Mouse (Mus musculus): ENCODE results near the gene Pex5. TPM values are rescaled to one million over a fixed set of nuclear protein-coding genes. Genes with fewer than 3 reads are reported as not detected.
A peak's percentile ranks its signal among the peaks of the same experiment; 100 is the strongest.
"Not testable (repeated sequence)": the region's sequence is repeated elsewhere in the genome, so short reads cannot be mapped to it uniquely, and the experiment has no call there.

The Pex5 gene
- polyA plus RNA-seq, 1 experiment from 2014 or later, result 28.5 TPM

GRCm38 (mm10) chr6:124407180-124407579 lies 7.7 kb downstream of the Pex5 start:
- no peaks in the 10 kb centered on the region for H3K27me3 ChIP-seq (replicated peaks; ENCODE audit: insufficient read depth, low read length)
- peaks cover 29% of the 10 kb centered on the region for H3K36me3 ChIP-seq (ENCODE audit: insufficient read depth, low read length)
- ATAC-seq (no peak), DNase-seq (ENCODE audit: low spot score) (no peak)
- H3K27ac ChIP-seq (ENCODE audit: low read length), result no peak overlapping the region
- no peak overlapping the region for H3K9ac ChIP-seq (replicated peaks; ENCODE audit: low read depth)
- H3K9me3 ChIP-seq (ENCODE audit: low read length), result no peaks in the 10 kb centered on the region
- H3K4me3 ChIP-seq (ENCODE audit: low read depth, low read length), result no peak overlapping the region
- TF ChIP-seq CTCF (IDR thresholded peaks at IDR 0.05), result no peak
- no peak for TF ChIP-seq EP300 (IDR thresholded peaks at IDR 0.05)
- H3K4me2 ChIP-seq (replicated peaks; ENCODE audit: low read depth, low read length), result no peak overlapping the region
- H3K4me1 ChIP-seq (ENCODE audit: insufficient read depth, low read depth, low read length), result no peaks in the 10 kb centered on the region

GRCm38 (mm10) chr6:124406326-124406725 lies 8.5 kb downstream of the Pex5 start:
- no peak overlapping the region for H3K9ac ChIP-seq (replicated peaks; ENCODE audit: low read depth)
- no peak overlapping the region for H3K4me2 ChIP-seq (replicated peaks; ENCODE audit: low read depth, low read length)
- TF ChIP-seq CTCF (IDR thresholded peaks at IDR 0.05), result no peak
- TF ChIP-seq EP300 (IDR thresholded peaks at IDR 0.05), result no peak
- ATAC-seq, result no peak
- no peaks in the 10 kb centered on the region for H3K27me3 ChIP-seq (replicated peaks; ENCODE audit: insufficient read depth, low read length)
- 91% methylated on average over 10 of the region's 10 CpGs for WGBS
- H3K4me1 ChIP-seq (ENCODE audit: insufficient read depth, low read depth, low read length), result no peaks in the 10 kb centered on the region
- no peak overlapping the region for H3K27ac ChIP-seq (ENCODE audit: low read length)
- peaks cover 32% of the 10 kb centered on the region for H3K36me3 ChIP-seq (ENCODE audit: insufficient read depth, low read length)
- no peak overlapping the region for H3K4me3 ChIP-seq (ENCODE audit: low read depth, low read length)
- no peak for DNase-seq (ENCODE audit: low spot score)
- no peaks in the 10 kb centered on the region for H3K9me3 ChIP-seq (ENCODE audit: low read length)

GRCm38 (mm10) chr6:124399738-124400137 lies 15.1 kb downstream of the Pex5 start:
- WGBS, result 78% methylated on average over 6 of the region's 6 CpGs
- Histone ChIP-seq H3K36me3 (ENCODE audit: insufficient read depth, low read length) (peaks cover 61% of the 10 kb centered on the region), H3K9me3 (ENCODE audit: low read length) (no peaks in the 10 kb centered on the region), H3K4me3 (ENCODE audit: low read depth, low read length) (no peak overlapping the region), H3K27me3 (replicated peaks; ENCODE audit: insufficient read depth, low read length) (no peaks in the 10 kb centered on the region), H3K4me1 (ENCODE audit: insufficient read depth, low read depth, low read length) (no peaks in the 10 kb centered on the region), H3K27ac (ENCODE audit: low read length) (no peak overlapping the region), H3K9ac (replicated peaks; ENCODE audit: low read depth) (no peak overlapping the region), H3K4me2 (replicated peaks; ENCODE audit: low read depth, low read length) (no peak overlapping the region)
- DNase-seq (ENCODE audit: low spot score) (no peak), ATAC-seq (no peak)
- no peak for TF ChIP-seq CTCF (IDR thresholded peaks at IDR 0.05)
- no peak for TF ChIP-seq EP300 (IDR thresholded peaks at IDR 0.05)

GRCm38 (mm10) chr6:124394991-124395390 lies 19.9 kb downstream of the Pex5 start:
- H3K4me3 ChIP-seq (ENCODE audit: low read depth, low read length); H3K4me2 ChIP-seq (replicated peaks; ENCODE audit: low read depth, low read length); H3K4me1 ChIP-seq (ENCODE audit: insufficient read depth, low read depth, low read length); DNase-seq (ENCODE audit: low spot score); H3K27ac ChIP-seq (ENCODE audit: low read length); H3K9me3 ChIP-seq (ENCODE audit: low read length); H3K9ac ChIP-seq (replicated peaks; ENCODE audit: low read depth); H3K27me3 ChIP-seq (replicated peaks; ENCODE audit: insufficient read depth, low read length); ATAC-seq: not testable (repeated sequence)
- WGBS, result 96% methylated on average over 3 of the region's 3 CpGs
- peaks cover 31% of the 10 kb centered on the region for H3K36me3 ChIP-seq (ENCODE audit: insufficient read depth, low read length)

- TF ChIP-seq CTCF (IDR thresholded peaks at IDR 0.05) (peak; percentile 34), EP300 (IDR thresholded peaks at IDR 0.05) (no peak)
- 19% methylated on average over 5 of the region's 5 CpGs for WGBS
- Histone ChIP-seq H3K9me3 (ENCODE audit: low read length) (no peaks in the 10 kb centered on the region; the same call in 1 of the 2 replicates), H3K4me3 (ENCODE audit: low read depth, low read length) (no peak overlapping the region), H3K36me3 (ENCODE audit: insufficient read depth, low read length) (no peaks in the 10 kb centered on the region), H3K27ac (ENCODE audit: low read length) (no peak overlapping the region), H3K9ac (replicated peaks; ENCODE audit: low read depth) (no peak overlapping the region), H3K4me1 (ENCODE audit: insufficient read depth, low read depth, low read length) (no peaks in the 10 kb centered on the region), H3K4me2 (replicated peaks; ENCODE audit: low read depth, low read length) (no peak overlapping the region), H3K27me3 (replicated peaks; ENCODE audit: insufficient read depth, low read length) (no peaks in the 10 kb centered on the region)
- ATAC-seq (no peak), DNase-seq (ENCODE audit: low spot score) (peak; percentile 19)
These were observed 34.7 kb downstream of the Pex5 start for GRCm38 (mm10) chr6:124380142-124380541.

GRCm38 (mm10) chr6:124379331-124379730 lies 35.5 kb downstream of the Pex5 start:
- DNase-seq (ENCODE audit: low spot score) (peak; percentile 67), ATAC-seq (no peak)
- TF ChIP-seq CTCF (IDR thresholded peaks at IDR 0.05) (peak; percentile 72), EP300 (IDR thresholded peaks at IDR 0.05) (no peak)
- no peaks in the 10 kb centered on the region for H3K4me1 ChIP-seq (ENCODE audit: insufficient read depth, low read depth, low read length)
- no peak overlapping the region for H3K27ac ChIP-seq (ENCODE audit: low read length)
- no peak overlapping the region for H3K4me3 ChIP-seq (ENCODE audit: low read depth, low read length)
- no peak overlapping the region for H3K9ac ChIP-seq (replicated peaks; ENCODE audit: low read depth)
- 28% methylated on average over 10 of the region's 10 CpGs for WGBS
- no peak overlapping the region for H3K4me2 ChIP-seq (replicated peaks; ENCODE audit: low read depth, low read length)
- H3K27me3 ChIP-seq (replicated peaks; ENCODE audit: insufficient read depth, low read length), result no peaks in the 10 kb centered on the region
- H3K9me3 ChIP-seq (ENCODE audit: low read length), result no peaks in the 10 kb centered on the region
- no peaks in the 10 kb centered on the region for H3K36me3 ChIP-seq (ENCODE audit: insufficient read depth, low read length)
